ENCODE assay signal across 16 mouse cellular contexts in genomic region chr1:80852761-80853160, GRCm38 (mm10).
DNase-seq lines count a peak whose midpoint lies in the region; ATAC-seq and TF ChIP-seq lines count a peak whose summit lies in the region.
"Had no signal": no experiment of that assay in that cellular context is flagged by ENCODE, and none has a peak within 500 bp of the region (broad histone marks: within the 10 kb centered on the region; RNA-seq: fewer than 3 reads in every experiment).

No protein-coding gene starts in this region.

- H3K27ac ChIP-seq in hindbrain, postnatal 0 days = no peak overlapping the region
- H3K27ac ChIP-seq in hindbrain, embryonic 11.5 days (ENCODE audit: low read depth, low read length) = no peak overlapping the region
- H3K27ac ChIP-seq: heart, embryonic 13.5 days; limb, embryonic 13.5 days; lung, embryonic 15.5 days; midbrain, embryonic 13.5 days; neural tube, embryonic 12.5 days had no signal

- ATAC-seq in hindbrain, postnatal 0 days = peak; percentile 62; the same call in 1 of the 2 replicates
- ATAC-seq in hindbrain, embryonic 11.5 days (ENCODE audit: low FRiP score) = no peak
- ATAC-seq: midbrain, embryonic 13.5 days; Patski had no signal

- 29% methylated on average over 2 of the region's 2 CpGs for WGBS in hindbrain, postnatal 0 days
- 58% methylated on average over 2 of the region's 2 CpGs for WGBS in hindbrain, embryonic 11.5 days

- H3K4me3 ChIP-seq in hindbrain, postnatal 0 days (ENCODE audit: low read length) = no peak overlapping the region
- H3K4me3 ChIP-seq in hindbrain, embryonic 11.5 days (ENCODE audit: low read depth, low read length) = no peak overlapping the region
- H3K4me3 ChIP-seq: heart, embryonic 13.5 days; limb, embryonic 13.5 days; lung, embryonic 15.5 days; midbrain, embryonic 13.5 days; neural tube, embryonic 12.5 days had no signal

- no peak overlapping the region for H3K9ac ChIP-seq in hindbrain, postnatal 0 days (replicated peaks; ENCODE audit: low read length)
- H3K9ac ChIP-seq in hindbrain, embryonic 11.5 days (ENCODE audit: low read depth, low read length) = no peak overlapping the region
- H3K9ac ChIP-seq: heart, embryonic 13.5 days; limb, embryonic 13.5 days; lung, embryonic 15.5 days; midbrain, embryonic 13.5 days; neural tube, embryonic 12.5 days had no signal

- no peaks in the 10 kb centered on the region for H3K27me3 ChIP-seq in hindbrain, postnatal 0 days (ENCODE audit: insufficient read depth, low read length)
- no peaks in the 10 kb centered on the region for H3K27me3 ChIP-seq in hindbrain, embryonic 11.5 days (ENCODE audit: control insufficient read depth, insufficient read depth, low read length)
- H3K27me3 ChIP-seq: heart, embryonic 13.5 days; limb, embryonic 13.5 days; lung, embryonic 15.5 days; midbrain, embryonic 13.5 days; neural tube, embryonic 12.5 days had no signal

- H3K36me3 ChIP-seq in hindbrain, postnatal 0 days (ENCODE audit: insufficient read depth, low read length) = no peaks in the 10 kb centered on the region
- H3K36me3 ChIP-seq in hindbrain, embryonic 11.5 days (ENCODE audit: control insufficient read depth, insufficient read depth, low read length) = no peaks in the 10 kb centered on the region
- H3K36me3 ChIP-seq: heart, embryonic 13.5 days; limb, embryonic 13.5 days; lung, embryonic 15.5 days; midbrain, embryonic 13.5 days; neural tube, embryonic 12.5 days had no signal

- peak; percentile 66 for DNase-seq in hindbrain, postnatal 0 days (ENCODE audit: low spot score)
- DNase-seq in hindbrain, embryonic 11.5 days (ENCODE audit: low spot score) = no peak
- DNase-seq in right cerebral cortex, adult 18-20 months = peak; percentile 44
- DNase-seq in right cerebral cortex, postnatal 4 days = no peak
- peak; percentile 25 to 42 for DNase-seq in cerebellum, postnatal 25 days
- DNase-seq in thymus, postnatal 14 days = no peak
- no peak for DNase-seq in kidney, postnatal 36 days
- DNase-seq: adrenal gland, adult 8-10 months; gastrocnemius, postnatal 10 days; thymus, postnatal 36 days had no signal

- H3K4me1 ChIP-seq in hindbrain, postnatal 0 days (ENCODE audit: insufficient read depth, low read length) = no peaks in the 10 kb centered on the region
- no peaks in the 10 kb centered on the region for H3K4me1 ChIP-seq in hindbrain, embryonic 11.5 days (replicated peaks; ENCODE audit: control insufficient read depth, insufficient read depth, low read length)
- H3K4me1 ChIP-seq: limb, embryonic 13.5 days; midbrain, embryonic 13.5 days; neural tube, embryonic 12.5 days had no signal

- H3K4me2 ChIP-seq in hindbrain, postnatal 0 days (ENCODE audit: low read depth, low read length) = no peak overlapping the region
- H3K4me2 ChIP-seq in hindbrain, embryonic 11.5 days (replicated peaks; ENCODE audit: low read depth, low read length) = no peak overlapping the region
- H3K4me2 ChIP-seq: heart, embryonic 13.5 days; limb, embryonic 13.5 days; lung, embryonic 15.5 days; midbrain, embryonic 13.5 days; neural tube, embryonic 12.5 days had no signal

- H3K9me3 ChIP-seq in hindbrain, postnatal 0 days (ENCODE audit: low read length) = no peaks in the 10 kb centered on the region
- no peaks in the 10 kb centered on the region for H3K9me3 ChIP-seq in hindbrain, embryonic 11.5 days (ENCODE audit: control insufficient read depth, low read length)
- H3K9me3 ChIP-seq: heart, embryonic 13.5 days; limb, embryonic 13.5 days; lung, embryonic 15.5 days; midbrain, embryonic 13.5 days; neural tube, embryonic 12.5 days had no signal

- no peak for TF ChIP-seq CTCF in hindbrain, postnatal 0 days (IDR thresholded peaks at IDR 0.05; ENCODE audit: low read depth)

Comparison
In these comparisons a context has a peak if more than half of its experiments do, and no peak if none do; other contexts are left out.
1. DNase-seq: peak in hindbrain, postnatal 0 days (single experiment), right cerebral cortex, adult 18-20 months (single experiment) and cerebellum, postnatal 25 days (2 of 2); none in hindbrain, embryonic 11.5 days (single experiment), right cerebral cortex, postnatal 4 days (single experiment), thymus, postnatal 14 days (single experiment) and kidney, postnatal 36 days (0 of 2).